Mouse (Mus musculus): ENCODE measurements around the gene Thbd. TPM values are rescaled to one million over a fixed set of nuclear protein-coding genes. Genes with fewer than 3 reads are reported as not detected.
A peak's percentile ranks its signal among the peaks of the same experiment; 100 is the strongest.

Gene Thbd
- polyA plus RNA-seq, 1 experiment from 2014 or later: not detected

GRCm38 (mm10) chr2:148387652-148388581 lies 20.1 kb downstream of the Thbd start:
- ChIA-PET POLR2A (interaction anchor here (0.9 kb wide), 1 partner anchor 13 kb away, joined by 4 read pairs; no protein-coding TSS in a partner anchor), CTCF (interaction anchor here (0.8 to 1.2 kb wide), 2 partner anchors 11 to 38 kb away, joined by 3 read pairs; no protein-coding TSS in a partner anchor)
- no peak for ATAC-seq
- no peak for DNase-seq (ENCODE audit: low read depth, low spot score)
- TF ChIP-seq CTCF (IDR thresholded peaks at IDR 0.05): no peak
- no peaks in the 10 kb centered on the region for H3K27me3 ChIP-seq
- in situ Hi-C loops (cut with MboI; ENCODE audit: low pct_unique_long_range_greater_than_20kb): no loop called here

GRCm38 (mm10) chr2:148386927-148387326 lies 21.1 kb downstream of the Thbd start:
- ChIA-PET POLR2A (no interaction called here), CTCF (no interaction called here)
- DNase-seq (ENCODE audit: low read depth, low spot score): no peak
- H3K27me3 ChIP-seq: no peaks in the 10 kb centered on the region
- no peak for ATAC-seq
- in situ Hi-C loops (cut with MboI; ENCODE audit: low pct_unique_long_range_greater_than_20kb): no loop called here
- TF ChIP-seq CTCF (IDR thresholded peaks at IDR 0.05): no peak

DNA sequence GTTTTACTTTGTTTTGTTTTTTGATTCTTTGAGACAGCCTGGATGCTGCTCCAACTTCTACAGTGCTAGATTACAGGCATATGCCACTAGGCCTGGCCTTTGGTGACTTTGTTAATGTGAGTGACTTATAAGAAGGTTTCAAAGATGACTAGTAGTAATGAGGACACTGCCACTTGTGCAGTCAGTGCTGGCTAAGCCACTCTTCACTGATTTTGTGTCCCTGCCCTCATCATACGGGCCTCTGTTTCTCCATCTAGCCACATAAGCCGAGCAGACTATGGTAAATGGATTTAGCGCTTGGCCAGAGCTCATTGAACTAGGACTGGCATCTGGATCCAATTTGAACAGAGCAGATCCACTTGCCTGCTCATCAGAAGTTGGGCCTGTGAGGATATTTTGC lies 21.5 kb downstream of the Thbd start:
- TF ChIP-seq CTCF (IDR thresholded peaks at IDR 0.05): no peak
- no peaks in the 10 kb centered on the region for H3K27me3 ChIP-seq
- ChIA-PET CTCF (interaction anchor here (0.9 kb wide), 1 partner anchor 111 kb away, joined by 3 read pairs; no protein-coding TSS in a partner anchor), POLR2A (no interaction called here)
- DNase-seq (ENCODE audit: low read depth, low spot score) (no peak), ATAC-seq (no peak)
- in situ Hi-C loops (cut with MboI; ENCODE audit: low pct_unique_long_range_greater_than_20kb): no loop called here

DNA sequence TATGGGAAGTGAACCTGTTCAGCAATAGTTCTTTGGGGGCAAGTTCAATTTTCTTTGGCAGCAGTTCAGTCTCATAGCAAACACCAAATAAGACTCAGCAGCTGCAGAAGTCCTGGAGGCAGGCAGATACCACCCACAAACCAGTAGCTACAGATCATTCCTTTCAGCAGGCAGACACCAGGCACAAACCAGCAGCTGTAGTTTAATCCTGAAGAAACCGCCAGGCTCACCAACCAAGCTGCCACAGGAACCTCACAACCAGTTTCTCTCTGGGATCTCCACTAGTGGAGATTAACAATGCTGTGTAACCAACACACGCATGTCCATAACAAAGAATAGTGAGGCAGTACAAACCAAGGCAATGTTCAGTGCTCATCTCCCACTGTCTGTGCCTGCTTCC lies 26.9 kb downstream of the Thbd start:
- POLR2A ChIA-PET: no interaction called here
- TF ChIP-seq CTCF (IDR thresholded peaks at IDR 0.05): no peak
- ATAC-seq (no peak), DNase-seq (ENCODE audit: low read depth, low spot score) (no peak)
- CTCF ChIA-PET: interaction anchor here (1.1 to 1.5 kb wide), 4 partner anchors 9 to 14 kb away, joined by 4 to 5 read pairs (median 4); no protein-coding TSS in a partner anchor
- in situ Hi-C loops (cut with MboI; ENCODE audit: low pct_unique_long_range_greater_than_20kb): no loop called here
- H3K27me3 ChIP-seq: no peaks in the 10 kb centered on the region

DNA sequence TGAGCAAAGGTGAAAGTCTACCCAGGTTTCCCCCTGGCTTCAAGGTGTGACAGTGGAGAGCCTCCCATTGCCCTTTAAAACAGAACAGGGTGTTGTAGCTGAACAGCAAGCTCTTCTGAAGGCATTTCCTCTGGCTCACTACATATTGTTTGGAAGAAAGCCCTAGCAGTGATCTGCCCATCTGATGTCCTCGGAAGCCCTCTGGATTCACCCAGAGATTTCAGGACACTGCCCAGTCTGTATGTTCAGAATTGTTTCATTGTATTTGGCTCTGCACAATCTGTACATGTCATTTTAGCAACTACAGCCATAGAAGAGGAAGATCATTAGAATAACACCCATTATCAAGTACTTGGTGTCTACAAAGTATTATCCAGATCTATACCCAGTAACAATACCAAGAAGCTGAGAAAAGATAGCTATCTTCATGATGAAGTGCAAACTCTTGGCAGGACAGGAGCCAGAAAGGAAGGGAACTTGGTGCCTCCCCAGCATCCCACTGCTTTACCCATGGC lies 28.0 kb downstream of the Thbd start:
- TF ChIP-seq CTCF (IDR thresholded peaks at IDR 0.05): no peak
- ChIA-PET CTCF (interaction anchor here (1.1 to 1.3 kb wide), 4 partner anchors 8 to 15 kb away, joined by 4 to 5 read pairs (median 4); partner anchors contain the start of gene Sstr4), POLR2A (no interaction called here)
- in situ Hi-C loops (cut with MboI; ENCODE audit: low pct_unique_long_range_greater_than_20kb): no loop called here
- ATAC-seq: no peak
- H3K27me3 ChIP-seq: no peaks in the 10 kb centered on the region
- no peak for DNase-seq (ENCODE audit: low read depth, low spot score)

- H3K27me3 ChIP-seq: no peaks in the 10 kb centered on the region
- TF ChIP-seq CTCF (IDR thresholded peaks at IDR 0.05): no peak
- DNase-seq (ENCODE audit: low read depth, low spot score) (no peak), ATAC-seq (peak; percentile 51)
- ChIA-PET POLR2A (no interaction called here), CTCF (no interaction called here)
- in situ Hi-C loops (cut with MboI; ENCODE audit: low pct_unique_long_range_greater_than_20kb): no loop called here
Measured at GRCm38 (mm10) chr2:148378817-148379342, 29.1 kb downstream of the Thbd start.

- in situ Hi-C loops (cut with MboI; ENCODE audit: low pct_unique_long_range_greater_than_20kb): no loop called here
- ChIA-PET POLR2A (no interaction called here), CTCF (interaction anchor here (1.1 kb wide), 1 partner anchor 122 kb away, joined by 3 read pairs; no protein-coding TSS in a partner anchor)
- H3K27me3 ChIP-seq: no peaks in the 10 kb centered on the region
- DNase-seq (ENCODE audit: low read depth, low spot score) (no peak), ATAC-seq (no peak)
- TF ChIP-seq CTCF (IDR thresholded peaks at IDR 0.05): peak; percentile 50
Measured at GRCm38 (mm10) chr2:148375326-148376150, 32.5 kb downstream of the Thbd start.

GRCm38 (mm10) chr2:148373602-148374071 lies 34.4 kb downstream of the Thbd start:
- ATAC-seq (no peak), DNase-seq (ENCODE audit: low read depth, low spot score) (no peak)
- H3K27me3 ChIP-seq: no peaks in the 10 kb centered on the region
- ChIA-PET POLR2A (no interaction called here), CTCF (no interaction called here)
- in situ Hi-C loops (cut with MboI; ENCODE audit: low pct_unique_long_range_greater_than_20kb): no loop called here
- no peak for TF ChIP-seq CTCF (IDR thresholded peaks at IDR 0.05)

GRCm38 (mm10) chr2:148371743-148372630 lies 36.0 kb downstream of the Thbd start:
- TF ChIP-seq CTCF (IDR thresholded peaks at IDR 0.05): no peak
- ATAC-seq (no peak), DNase-seq (ENCODE audit: low read depth, low spot score) (no peak)
- in situ Hi-C loops (cut with MboI; ENCODE audit: low pct_unique_long_range_greater_than_20kb): no loop called here
- CTCF ChIA-PET: interaction anchor here (1.4 kb wide), 1 partner anchor 9 kb away, joined by 4 read pairs; no protein-coding TSS in a partner anchor
- POLR2A ChIA-PET: no interaction called here
- no peaks in the 10 kb centered on the region for H3K27me3 ChIP-seq

Data from Patski (cell line).